8 mouse cellular contexts compared by ENCODE assay signal in genomic region chr13:5870382-5871272, GRCm38 (mm10). TPM values are rescaled to one million over a fixed set of nuclear protein-coding genes. Genes with fewer than 3 reads are reported as not detected.
A peak's percentile ranks its signal among the peaks of the same experiment; 100 is the strongest.
DNase-seq lines count a peak whose midpoint lies in the region; TF ChIP-seq lines count a peak whose summit lies in the region.

No protein-coding gene starts in this region.

- peaks cover 2% of the 10 kb centered on the region for H3K4me1 ChIP-seq in ES-Bruce4 (ENCODE audit: control insufficient read depth, insufficient read depth, low read length)
- peaks cover 3% of the 10 kb centered on the region; the same call in 1 of the 2 replicates for H3K4me1 ChIP-seq in bone marrow, adult 2 months (ENCODE audit: control insufficient read depth, insufficient read depth, low read length)

- peak; percentile 66 for DNase-seq in gastrocnemius, postnatal 14 days
- DNase-seq in induced T-regulatory cell, adult 2 months (ENCODE audit: low read depth), result peak; percentile 44
- DNase-seq in lung, adult 18-20 months, result peak; percentile 78 to 83
- peak; percentile 22 for DNase-seq in ovary, postnatal 14 days (ENCODE audit: low spot score)
- DNase-seq in cerebellum, adult 8-10 months, result no peak
- DNase-seq in left cerebral cortex, adult 11 months (ENCODE audit: low spot score), result no peak

- no peak for TF ChIP-seq POLR2A in ES-Bruce4 (IDR thresholded peaks at IDR 0.05; ENCODE audit: insufficient read depth, low read length)
- TF ChIP-seq POLR2A in bone marrow, adult 2 months (IDR thresholded peaks at IDR 0.05; ENCODE audit: borderline replicate concordance, control insufficient read depth, low read depth, low read length), result no peak

- TF ChIP-seq CTCF in ES-Bruce4 (IDR thresholded peaks at IDR 0.05; ENCODE audit: low read depth, low read length), result no peak
- TF ChIP-seq CTCF in bone marrow, adult 2 months (IDR thresholded peaks at IDR 0.05; ENCODE audit: control insufficient read depth, insufficient read depth, low read length), result no peak

- intact Hi-C loops in gastrocnemius, postnatal 14 days (cut with DNase I; ENCODE audit: low total_unique reads), result no loop called here

- peaks cover 33% of the 10 kb centered on the region for H3K36me3 ChIP-seq in ES-Bruce4 (ENCODE audit: control insufficient read depth, insufficient read depth, low read length, poor library complexity, severe bottlenecking)

- WGBS in bone marrow, adult 2 months, result 24% methylated on average over 15 of the region's 15 CpGs

- no peak for TF ChIP-seq EP300 in ES-Bruce4 (IDR thresholded peaks at IDR 0.05; ENCODE audit: insufficient read depth, low read depth, low read length)

- H3K4me3 ChIP-seq in ES-Bruce4 (ENCODE audit: low read depth, low read length), result no peak overlapping the region
- H3K4me3 ChIP-seq in bone marrow, adult 2 months (replicated peaks; ENCODE audit: control insufficient read depth, low read depth, low read length), result no peak overlapping the region

- no peaks in the 10 kb centered on the region; the same call in 1 of the 2 replicates for H3K9me3 ChIP-seq in ES-Bruce4 (replicated peaks; ENCODE audit: control insufficient read depth, insufficient read depth, low read length, poor library complexity, severe bottlenecking)

- H3K27ac ChIP-seq in ES-Bruce4 (ENCODE audit: insufficient read depth, low read length), result peak overlapping the region; percentile 49; the same call in 1 of the 2 replicates
- H3K27ac ChIP-seq in bone marrow, adult 2 months (ENCODE audit: control insufficient read depth, insufficient read depth, low read depth, low read length, poor library complexity), result peak overlapping the region; percentile 23; the same call in 1 of the 2 replicates

- H3K9ac ChIP-seq in ES-Bruce4 (ENCODE audit: low read depth, poor library complexity, severe bottlenecking), result peak overlapping the region; percentile 43; the same call in 1 of the 2 replicates

- H3K27me3 ChIP-seq in ES-Bruce4 (ENCODE audit: control insufficient read depth, insufficient read depth, low read length, poor library complexity, severe bottlenecking), result no peaks in the 10 kb centered on the region

RNA-seq across cellular contexts. Expression of gene Klf6, which starts 9.3 kb away (rescaled TPM):
- polyA plus RNA-seq in ES-Bruce4 (2011; ENCODE audit: insufficient read depth, insufficient read length, low read depth, missing spikeins), result 80.3 and 84.0 TPM in 2 replicates
- 14.2 and 32.9 TPM in 2 replicates for polyA plus RNA-seq in bone marrow, adult 2 months (2011; ENCODE audit: insufficient read depth, insufficient read length, low replicate concordance, missing spikeins)
- 10 to 100 TPM; 21.8 to 32.9 TPM for total RNA-seq in gastrocnemius, postnatal 14 days (2021)

Comparison
In these comparisons a context has a peak if more than half of its experiments do, and no peak if none do; other contexts are left out.
1. DNase-seq: peak in gastrocnemius, postnatal 14 days (single experiment), induced T-regulatory cell, adult 2 months (single experiment), lung, adult 18-20 months (2 of 2) and ovary, postnatal 14 days (single experiment); none in cerebellum, adult 8-10 months (single experiment) and left cerebral cortex, adult 11 months (single experiment).